Mouse (Mus musculus) frontal cortex, adult 2 months (tissue): ENCODE measurements at regions not wholly inside any gene's neighbourhood (a gene's known extent, or its start where the extent isn't known, plus 50 kb on each side); places are given as distances from the start of the nearest gene placed in this dataset.

Experiments
- DNase-seq, 2 experiments: peaks; one replicate each; pipeline ENCODE4 v3.0.0; 2022; ENCODE audit warnings: low spot score in 1 of 2; ENCODE audit errors: extremely low spot score in 1 of 2

- peak in 1 of 2 experiments; percentile 47 for DNase-seq
Observed at GRCm38 (mm10) chr19:26834564-26834963, 51.1 kb upstream of the Gm815 start.
